Mouse (Mus musculus) kidney, postnatal 36 days (tissue): ENCODE measurements around the gene Sh2d4b.

Experiments
- DNase-seq, 2 experiments: peaks; one replicate each; pipeline ENCODE4 v3.0.0; 2021 to 2022; ENCODE audit warnings: mixed read lengths in 2 of 2

The Sh2d4b gene

GRCm38 (mm10) chr14:40830094-40830493 is 63.0 kb downstream of the Sh2d4b start:
- peak; percentile 49 to 79 for DNase-seq

- DNase-seq: peak; percentile 54 to 68
These were observed 75.0 kb downstream of the Sh2d4b start for GRCm38 (mm10) chr14:40818051-40818450.

DNA sequence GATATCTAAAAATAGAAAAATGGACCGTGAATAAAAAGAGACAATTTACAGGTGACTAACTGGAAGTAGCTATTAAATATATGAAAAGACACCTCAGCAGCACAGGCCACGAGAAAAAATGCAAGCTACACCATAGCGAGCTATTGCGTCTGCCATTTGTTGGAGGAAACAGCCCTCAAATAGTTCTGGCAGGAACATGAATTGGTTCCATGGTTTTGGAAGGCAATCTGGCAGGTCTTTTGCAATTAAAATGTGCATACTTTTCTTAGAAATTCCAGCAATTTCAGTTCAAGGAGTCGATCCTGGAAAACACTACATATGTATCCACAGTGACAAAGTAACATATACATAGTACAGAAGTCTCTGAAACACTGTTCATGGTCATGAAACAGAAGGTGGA is 76.4 kb downstream of the Sh2d4b start:
- DNase-seq: no peak

- DNase-seq: peak; percentile 14 to 70
These were observed 101.5 kb downstream of the Sh2d4b start for GRCm38 (mm10) chr14:40791606-40792005.

- DNase-seq: peak; percentile 5 to 60
These were observed 104.0 kb downstream of the Sh2d4b start for GRCm38 (mm10) chr14:40789110-40789509.

DNA sequence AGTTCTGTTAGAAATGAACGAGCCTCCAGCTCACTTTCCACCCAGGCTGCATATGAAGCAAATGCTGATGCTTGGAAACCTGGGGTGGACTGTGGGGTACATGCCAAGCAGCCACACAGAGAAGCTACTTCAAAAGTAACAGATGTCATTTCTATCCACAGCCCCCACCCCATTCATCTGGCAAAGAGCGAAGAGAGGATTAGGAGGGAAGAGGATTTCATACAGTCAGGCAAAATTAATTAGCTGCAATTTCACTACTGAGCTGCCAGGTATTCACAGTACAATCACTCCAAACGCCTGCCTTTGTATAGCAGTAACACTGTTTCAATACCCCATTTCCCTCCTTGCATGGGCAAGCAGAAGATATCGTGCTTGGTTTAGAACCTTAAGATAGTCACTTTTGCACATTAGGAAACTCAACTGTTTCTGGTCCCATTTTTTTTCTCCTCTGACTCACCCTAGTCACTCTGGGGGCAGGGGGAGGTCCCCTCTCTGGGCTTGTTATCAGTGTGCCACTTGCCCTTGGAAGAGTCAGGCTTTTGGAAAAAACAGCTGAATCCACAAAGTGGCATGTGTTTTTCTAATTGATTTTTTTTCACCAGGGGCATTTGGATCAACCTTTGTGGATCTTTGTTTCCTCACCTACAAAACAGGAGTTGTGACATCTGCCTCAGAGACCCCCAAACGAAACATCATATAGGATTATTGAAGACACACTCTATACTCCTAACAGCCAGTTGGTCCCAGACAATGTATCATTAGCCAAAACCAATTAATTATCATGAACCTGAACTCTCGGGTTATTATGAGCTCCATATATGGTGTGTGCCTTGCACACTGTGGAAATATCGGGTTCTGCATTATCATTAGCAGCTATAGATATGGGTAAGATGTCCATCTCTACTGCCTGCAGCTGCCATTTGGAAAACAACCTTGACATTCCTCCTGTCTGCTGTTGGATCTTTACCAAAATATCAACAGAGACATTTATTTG is 123.7 kb downstream of the Sh2d4b start:
- no peak for DNase-seq
